Mouse (Mus musculus): Measurements from ENCODE around the gene Ptgdr. TPM values are rescaled to one million over a fixed set of nuclear protein-coding genes. Genes with fewer than 3 reads are reported as not detected.
"Not testable (repeated sequence)": the region's sequence is repeated elsewhere in the genome, so short reads cannot be mapped to it uniquely, and the experiment has no call there.

The Ptgdr gene
- polyA plus RNA-seq, 1 experiment from 2014 or later = 0.61 TPM

DNA sequence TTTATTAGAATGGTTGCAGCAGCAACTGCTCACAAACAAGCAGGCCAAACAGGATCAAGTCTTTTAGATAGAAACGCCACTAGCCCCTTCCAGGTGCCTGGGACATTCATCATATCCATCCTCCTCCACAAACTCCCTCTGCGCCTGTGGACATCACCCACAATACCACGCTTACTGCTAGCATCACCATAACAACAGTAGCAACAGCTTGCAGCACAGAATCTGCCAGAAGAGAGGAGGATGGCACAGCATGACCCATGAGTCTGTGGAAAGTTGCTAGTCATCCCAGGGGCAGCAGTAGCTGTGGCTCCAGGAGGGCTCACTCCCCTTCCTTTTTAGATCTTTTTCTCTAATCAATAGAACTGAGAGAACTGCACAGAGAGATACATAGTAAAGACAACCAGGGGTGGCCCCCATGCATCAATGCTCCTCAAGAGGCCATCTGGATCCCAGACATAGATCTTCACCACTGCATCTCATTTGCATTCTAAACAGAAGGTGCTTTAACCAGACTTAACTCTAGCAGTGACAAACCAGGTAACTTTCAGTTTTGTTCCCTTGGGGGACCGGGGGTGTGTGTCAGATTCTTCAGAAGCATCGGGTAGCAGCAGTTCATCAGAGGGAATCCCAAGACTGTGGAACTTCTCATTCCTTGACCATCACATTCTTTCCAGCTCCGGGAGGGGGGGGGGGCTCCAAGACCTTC is 12.5 kb downstream of the Ptgdr start:
- Histone ChIP-seq H3K27ac (replicated peaks) (no peak overlapping the region), H3K4me2 (replicated peaks; ENCODE audit: low read depth) (no peak overlapping the region), H3K9ac (ENCODE audit: low read length) (no peak overlapping the region), H3K27me3 (ENCODE audit: control insufficient read depth, insufficient read depth, low read length) (no peaks in the 10 kb centered on the region), H3K36me3 (ENCODE audit: control insufficient read depth, insufficient read depth, low read length) (no peaks in the 10 kb centered on the region), H3K9me3 (ENCODE audit: control insufficient read depth, low read length) (no peaks in the 10 kb centered on the region), H3K4me3 (ENCODE audit: low read depth, low read length) (no peak overlapping the region), H3K4me1 (replicated peaks; ENCODE audit: control insufficient read depth, insufficient read depth) (no peaks in the 10 kb centered on the region)
- ATAC-seq (ENCODE audit: low FRiP score, low TSS enrichment) = no peak
- WGBS = 74% methylated on average over 6 of the region's 6 CpGs
- no peak for DNase-seq (ENCODE audit: low spot score)
- TF ChIP-seq CTCF (IDR thresholded peaks at IDR 0.05; ENCODE audit: low read depth) = no peak
- no peak for TF ChIP-seq EP300 (optimal IDR thresholded peaks at IDR 0.05)

DNA sequence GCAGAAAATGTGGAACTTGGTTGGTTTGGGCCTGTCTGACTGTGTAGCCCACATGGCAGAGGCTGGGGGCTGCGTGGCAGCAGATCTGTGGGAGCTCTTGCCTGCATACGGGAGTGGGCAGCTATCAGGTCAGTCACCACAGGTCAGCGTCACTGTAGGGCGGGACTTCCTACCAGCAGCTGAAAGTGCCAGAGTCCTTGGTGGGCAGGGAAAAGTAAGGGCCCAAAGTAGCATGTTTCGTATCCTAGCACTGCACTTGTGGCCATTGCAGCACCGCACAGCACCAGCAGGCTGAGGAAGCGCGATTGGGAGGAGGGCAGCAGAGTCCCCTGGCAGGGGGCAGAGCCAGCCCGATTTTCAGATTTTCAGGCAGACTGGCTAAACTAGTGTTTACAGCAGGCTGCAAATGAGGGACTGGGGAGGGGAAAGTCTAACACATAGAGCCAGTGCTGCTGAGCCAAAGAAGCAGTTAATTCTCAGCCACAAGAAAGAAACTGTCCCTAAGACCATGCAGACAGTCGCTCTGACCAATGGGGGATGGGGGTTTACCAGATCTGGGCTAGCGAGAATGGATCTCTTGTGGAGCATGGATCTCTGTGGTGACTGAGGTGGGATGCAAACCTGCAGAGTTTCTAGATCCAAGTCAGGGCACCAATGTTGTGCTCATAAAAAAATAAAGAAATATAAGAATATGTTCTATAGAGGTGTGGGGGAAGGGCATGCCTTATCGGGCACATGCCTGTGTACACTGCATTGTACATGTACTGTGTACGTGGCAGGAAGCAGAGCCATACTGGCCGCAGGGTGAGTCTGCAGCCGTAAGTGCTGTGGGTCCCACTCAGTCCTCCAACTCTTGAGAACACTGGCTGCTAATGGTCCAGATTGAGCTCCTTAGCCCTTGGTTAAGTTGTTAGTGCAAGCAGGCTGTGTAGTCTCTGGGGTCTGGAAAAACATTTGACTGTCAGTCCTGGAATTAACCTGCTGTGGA is 15.1 kb downstream of the Ptgdr start:
- 51% methylated on average over 15 of the region's 15 CpGs for WGBS
- 0 out of 2 replicates have a peak, but pooled peaks have one; percentile 21 for ATAC-seq (ENCODE audit: low FRiP score, low TSS enrichment)

DNA sequence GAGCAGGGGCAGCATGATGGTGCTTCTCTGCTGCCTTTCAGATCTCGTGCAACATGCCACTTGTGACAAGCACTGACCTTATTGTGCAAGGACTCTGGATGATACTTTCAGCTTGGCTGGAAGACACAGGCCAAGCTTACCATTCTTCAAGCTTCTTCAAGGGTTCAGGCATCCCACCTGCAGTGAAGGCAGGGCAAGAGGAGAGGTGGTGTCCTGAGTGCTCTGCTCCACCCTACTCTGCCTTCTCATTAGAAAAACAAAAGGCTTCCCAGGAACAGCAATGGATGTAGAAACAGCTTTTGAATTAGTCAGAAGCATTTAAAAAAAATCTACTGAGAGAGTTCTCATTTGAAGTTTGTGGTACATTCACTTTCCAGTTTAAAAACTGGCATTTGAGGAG is 20.5 kb downstream of the Ptgdr start:
- Histone ChIP-seq H3K9ac (ENCODE audit: low read length) (no peak overlapping the region), H3K4me3 (ENCODE audit: low read depth, low read length) (no peak overlapping the region), H3K4me1 (replicated peaks; ENCODE audit: control insufficient read depth, insufficient read depth) (no peaks in the 10 kb centered on the region), H3K9me3 (ENCODE audit: control insufficient read depth, low read length) (no peaks in the 10 kb centered on the region), H3K27ac (replicated peaks) (no peak overlapping the region), H3K36me3 (ENCODE audit: control insufficient read depth, insufficient read depth, low read length) (no peaks in the 10 kb centered on the region), H3K27me3 (ENCODE audit: control insufficient read depth, insufficient read depth, low read length) (no peaks in the 10 kb centered on the region), H3K4me2 (replicated peaks; ENCODE audit: low read depth) (no peak overlapping the region)
- TF ChIP-seq CTCF (IDR thresholded peaks at IDR 0.05; ENCODE audit: low read depth) = no peak
- no peak for TF ChIP-seq EP300 (optimal IDR thresholded peaks at IDR 0.05)
- DNase-seq (ENCODE audit: low spot score) = no peak
- no peak for ATAC-seq (ENCODE audit: low FRiP score, low TSS enrichment)
- WGBS = 63% methylated on average over 1 of the region's 1 CpGs

More for the DNA sequence above, 15.1 kb downstream of the Ptgdr start:
- Histone ChIP-seq H3K27me3 (ENCODE audit: control insufficient read depth, insufficient read depth, low read length) (no peaks in the 10 kb centered on the region), H3K9me3 (ENCODE audit: control insufficient read depth, low read length) (no peaks in the 10 kb centered on the region), H3K4me3 (ENCODE audit: low read depth, low read length) (no peak overlapping the region), H3K27ac (replicated peaks) (no peak overlapping the region), H3K4me2 (replicated peaks; ENCODE audit: low read depth) (no peak overlapping the region), H3K9ac (ENCODE audit: low read length) (no peak overlapping the region), H3K36me3 (ENCODE audit: control insufficient read depth, insufficient read depth, low read length) (no peaks in the 10 kb centered on the region), H3K4me1 (replicated peaks; ENCODE audit: control insufficient read depth, insufficient read depth) (no peaks in the 10 kb centered on the region)
- DNase-seq (ENCODE audit: low spot score) = peak; percentile 16
- no peak for TF ChIP-seq EP300 (optimal IDR thresholded peaks at IDR 0.05)
- TF ChIP-seq CTCF (IDR thresholded peaks at IDR 0.05; ENCODE audit: low read depth) = no peak

DNA sequence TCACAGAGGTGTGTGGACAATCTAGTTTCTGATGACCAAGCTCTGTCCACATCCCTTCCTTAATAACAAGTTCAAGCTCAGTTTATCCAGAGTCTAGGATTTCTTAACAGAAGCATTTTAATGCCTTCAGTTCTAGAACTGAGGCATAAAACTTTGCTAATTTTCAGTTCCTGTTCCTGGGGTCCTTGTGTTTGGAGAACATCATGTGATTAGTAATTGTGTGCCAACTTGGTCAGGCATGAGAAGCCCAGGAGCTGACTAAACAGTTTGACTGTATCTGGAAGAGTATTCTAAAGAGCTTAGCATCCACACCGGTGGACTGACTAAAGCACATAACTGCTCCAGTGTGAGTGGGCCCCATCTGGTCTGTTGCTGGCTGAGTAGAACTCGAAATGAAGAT is 24.0 kb downstream of the Ptgdr start:
- 49% methylated on average over 2 of the region's 2 CpGs for WGBS
- Histone ChIP-seq H3K4me2 (replicated peaks; ENCODE audit: low read depth) (no peak overlapping the region), H3K27me3 (ENCODE audit: control insufficient read depth, insufficient read depth, low read length) (no peaks in the 10 kb centered on the region), H3K9ac (ENCODE audit: low read length) (no peak overlapping the region), H3K9me3 (ENCODE audit: control insufficient read depth, low read length) (no peaks in the 10 kb centered on the region), H3K4me1 (replicated peaks; ENCODE audit: control insufficient read depth, insufficient read depth) (no peaks in the 10 kb centered on the region), H3K27ac (replicated peaks) (no peak overlapping the region), H3K36me3 (ENCODE audit: control insufficient read depth, insufficient read depth, low read length) (no peaks in the 10 kb centered on the region), H3K4me3 (ENCODE audit: low read depth, low read length) (no peak overlapping the region)
- no peak for DNase-seq (ENCODE audit: low spot score)
- TF ChIP-seq EP300 (optimal IDR thresholded peaks at IDR 0.05) = no peak
- TF ChIP-seq CTCF (IDR thresholded peaks at IDR 0.05; ENCODE audit: low read depth) = no peak
- ATAC-seq (ENCODE audit: low FRiP score, low TSS enrichment) = no peak

DNA sequence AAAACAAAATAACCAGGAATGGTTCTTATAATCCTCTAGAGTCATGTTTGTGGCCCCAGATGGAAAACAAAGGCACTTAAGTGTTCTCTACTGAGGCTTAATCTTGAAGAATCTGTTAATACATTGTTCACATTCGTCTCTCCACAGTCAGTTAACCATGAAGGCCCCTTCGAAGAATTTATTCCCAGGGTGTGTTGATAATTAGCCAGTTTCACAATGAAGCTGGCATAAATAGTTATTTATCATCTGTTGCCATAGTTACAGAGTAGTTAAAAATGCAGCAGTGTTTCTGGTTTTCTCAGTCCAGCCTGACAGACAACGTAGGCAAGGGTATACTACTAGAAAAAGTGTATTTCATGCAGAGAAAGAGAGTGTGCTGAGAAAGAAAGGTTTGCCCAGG is 25.0 kb downstream of the Ptgdr start:
- H3K4me2 ChIP-seq (replicated peaks; ENCODE audit: low read depth); H3K9me3 ChIP-seq (ENCODE audit: control insufficient read depth, low read length); H3K27ac ChIP-seq (replicated peaks); H3K36me3 ChIP-seq (ENCODE audit: control insufficient read depth, insufficient read depth, low read length); H3K4me1 ChIP-seq (replicated peaks; ENCODE audit: control insufficient read depth, insufficient read depth); ATAC-seq (ENCODE audit: low FRiP score, low TSS enrichment); H3K27me3 ChIP-seq (ENCODE audit: control insufficient read depth, insufficient read depth, low read length); H3K4me3 ChIP-seq (ENCODE audit: low read depth, low read length); DNase-seq (ENCODE audit: low spot score); H3K9ac ChIP-seq (ENCODE audit: low read length): not testable (repeated sequence)
- WGBS = 41% methylated on average over 2 of the region's 3 CpGs

DNA sequence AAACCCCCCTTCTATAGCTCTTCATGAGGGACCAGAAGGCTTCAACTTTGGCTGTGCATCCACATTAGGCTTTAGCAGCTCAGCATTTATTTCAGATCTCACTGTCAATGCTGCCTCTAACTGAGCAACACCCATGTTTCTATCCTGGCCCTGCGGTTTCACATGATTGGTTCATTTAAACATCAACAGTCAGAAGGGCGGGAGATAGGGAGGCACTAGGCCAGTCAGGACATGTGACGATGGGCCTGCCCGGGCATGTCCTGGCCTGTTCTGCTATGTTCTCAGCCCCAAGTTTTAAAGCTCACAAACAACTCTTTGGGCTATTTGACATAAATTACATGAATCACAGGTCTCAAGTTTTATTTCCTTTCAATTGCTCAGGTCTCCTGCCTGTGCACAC is 26.1 kb downstream of the Ptgdr start:
- H3K27me3 ChIP-seq (ENCODE audit: control insufficient read depth, insufficient read depth, low read length); H3K9ac ChIP-seq (ENCODE audit: low read length); H3K4me3 ChIP-seq (ENCODE audit: low read depth, low read length); H3K36me3 ChIP-seq (ENCODE audit: control insufficient read depth, insufficient read depth, low read length); ATAC-seq (ENCODE audit: low FRiP score, low TSS enrichment); H3K4me2 ChIP-seq (replicated peaks; ENCODE audit: low read depth); H3K27ac ChIP-seq (replicated peaks); H3K9me3 ChIP-seq (ENCODE audit: control insufficient read depth, low read length); H3K4me1 ChIP-seq (replicated peaks; ENCODE audit: control insufficient read depth, insufficient read depth); DNase-seq (ENCODE audit: low spot score): not testable (repeated sequence)
- WGBS = 85% methylated on average over 4 of the region's 4 CpGs

Measured in stomach, postnatal 0 days (tissue).